Mouse (Mus musculus) 3T3-L1 (cell line): ENCODE measurements around the gene Plekhs1.
"Not testable (repeated sequence)": the region's sequence is repeated elsewhere in the genome, so short reads cannot be mapped to it uniquely, and the experiment has no call there.

ENCODE experiments used
- DNase-seq: peaks from one replicate; pipeline ENCODE4 v3.0.0-alpha.2; 2015; ENCODE audit warnings: low read depth, low spot score

Plekhs1 gene

GRCm38 (mm10) chr19:56513527-56513926, 52.1 kb downstream of the Plekhs1 start:
- not testable (repeated sequence) for DNase-seq

GRCm38 (mm10) chr19:56519408-56519807, 58.0 kb downstream of the Plekhs1 start:
- DNase-seq: not testable (repeated sequence)

- not testable (repeated sequence) for DNase-seq
Observed at GRCm38 (mm10) chr19:56530529-56530928, 69.1 kb downstream of the Plekhs1 start.

- DNase-seq: no peak
Observed at GRCm38 (mm10) chr19:56531251-56531650, 69.8 kb downstream of the Plekhs1 start.

GRCm38 (mm10) chr19:56533291-56534071, 72.0 kb downstream of the Plekhs1 start:
- DNase-seq: no peak

GRCm38 (mm10) chr19:56534337-56534736, 72.9 kb downstream of the Plekhs1 start:
- DNase-seq: no peak

GRCm38 (mm10) chr19:56535064-56535463, 73.6 kb downstream of the Plekhs1 start:
- peak; percentile 46 for DNase-seq

- DNase-seq: no peak
Observed at GRCm38 (mm10) chr19:56535765-56536164, 74.3 kb downstream of the Plekhs1 start.
